Mouse (Mus musculus) midbrain, embryonic 13.5 days (tissue): ENCODE data around the gene Tmem171. TPM values are rescaled to one million over a fixed set of nuclear protein-coding genes. Genes with fewer than 3 reads are reported as not detected.
A peak's percentile ranks its signal among the peaks of the same experiment; 100 is the strongest.

Experiments used
- ATAC-seq: fragments of 200-750 bp; cut with Nextera tagmentation; 2 replicates; pipeline ENCODE4 v1.8.0; 2017; ENCODE audit warnings: mild to moderate bottlenecking, moderate TSS enrichment, moderate library complexity
- H3K27ac ChIP-seq: fragments of 300-500 bp; sonication (generic); 2 replicates; pipeline ENCODE4 v1.5.1; 2015; ENCODE audit warnings: inconsistent platforms, mild to moderate bottlenecking, moderate library complexity
- H3K27me3 ChIP-seq: fragments of 300-500 bp; sonication (generic); 2 replicates; pipeline ENCODE4 v1.6.1; 2015; ENCODE audit warnings: mild to moderate bottlenecking, inconsistent platforms
- H3K36me3 ChIP-seq: fragments of 300-500 bp; sonication (generic); 2 replicates; pipeline ENCODE4 v1.6.1; 2015; ENCODE audit warnings: mild to moderate bottlenecking, inconsistent platforms
- H3K4me1 ChIP-seq: fragments of 300-500 bp; sonication (generic); replicated peaks from 2 replicates; pipeline ENCODE4 v1.6.1; 2015; ENCODE audit warnings: inconsistent platforms
- H3K4me2 ChIP-seq: fragments of 300-500 bp; sonication (generic); replicated peaks from 2 replicates; pipeline ENCODE4 v1.6.1; 2015; ENCODE audit warnings: moderate library complexity, mild to moderate bottlenecking, inconsistent platforms
- H3K4me3 ChIP-seq: fragments of 300-500 bp; sonication (generic); replicated peaks from 2 replicates; pipeline ENCODE4 v1.5.1; 2015; ENCODE audit warnings: mild to moderate bottlenecking, inconsistent platforms
- H3K9ac ChIP-seq: fragments of 300-500 bp; sonication (generic); replicated peaks from 2 replicates; pipeline ENCODE4 v1.6.1; 2015; ENCODE audit warnings: mild to moderate bottlenecking, inconsistent platforms
- H3K9me3 ChIP-seq: fragments of 300-500 bp; sonication (generic); 2 replicates; pipeline ENCODE4 v1.6.1; 2016; ENCODE audit warnings: mild to moderate bottlenecking, inconsistent platforms
- WGBS: fragments of 180-500 bp; shearing (Covaris S2); methylation state at CpG from one replicate; pipeline ENCODE4 v1.1.7; 2015; 5-methylcytosine and 5-hydroxymethylcytosine counted together
- polyA plus RNA-seq: library from polyadenylated mRNA; unstranded; fragments of >200 nt; fragmentation: Nextera tagmentation; extraction: Ambion mirVana; gene quantifications from 2 replicates; pipeline ENCODE4 v1.2.1, GENCODE M21; 2015

The Tmem171 gene
- polyA plus RNA-seq, 1 experiment from 2014 or later, result not detected

DNA sequence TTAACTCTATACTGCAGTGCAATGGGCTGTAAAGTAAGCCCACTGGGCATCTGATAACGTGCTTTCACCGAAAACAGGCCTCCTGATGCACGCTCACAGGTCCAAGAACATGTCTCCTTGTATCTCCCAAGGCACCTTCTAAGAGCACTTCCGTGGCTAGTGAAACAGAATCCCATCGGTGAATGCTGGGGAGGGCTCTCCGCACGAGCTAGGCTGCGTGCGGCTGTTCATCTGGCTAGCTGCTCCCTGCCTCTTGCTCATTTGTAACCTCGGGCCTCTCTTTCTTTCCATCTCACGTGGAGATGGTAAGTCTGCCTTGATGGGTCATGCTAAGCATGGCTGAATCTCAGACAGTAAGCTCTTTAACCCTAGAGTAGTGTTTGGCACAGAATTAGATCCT is 3.7 kb downstream of the Tmem171 start:
- no peak overlapping the region for H3K4me2 ChIP-seq
- H3K27me3 ChIP-seq, result peaks cover 29% of the 10 kb centered on the region
- no peak overlapping the region for H3K27ac ChIP-seq
- H3K4me3 ChIP-seq, result no peak overlapping the region
- H3K9ac ChIP-seq, result no peak overlapping the region
- H3K4me1 ChIP-seq, result peaks cover 18% of the 10 kb centered on the region
- 87% methylated on average over 11 of the region's 11 CpGs for WGBS
- no peaks in the 10 kb centered on the region for H3K36me3 ChIP-seq
- no peak for ATAC-seq
- no peaks in the 10 kb centered on the region for H3K9me3 ChIP-seq

DNA sequence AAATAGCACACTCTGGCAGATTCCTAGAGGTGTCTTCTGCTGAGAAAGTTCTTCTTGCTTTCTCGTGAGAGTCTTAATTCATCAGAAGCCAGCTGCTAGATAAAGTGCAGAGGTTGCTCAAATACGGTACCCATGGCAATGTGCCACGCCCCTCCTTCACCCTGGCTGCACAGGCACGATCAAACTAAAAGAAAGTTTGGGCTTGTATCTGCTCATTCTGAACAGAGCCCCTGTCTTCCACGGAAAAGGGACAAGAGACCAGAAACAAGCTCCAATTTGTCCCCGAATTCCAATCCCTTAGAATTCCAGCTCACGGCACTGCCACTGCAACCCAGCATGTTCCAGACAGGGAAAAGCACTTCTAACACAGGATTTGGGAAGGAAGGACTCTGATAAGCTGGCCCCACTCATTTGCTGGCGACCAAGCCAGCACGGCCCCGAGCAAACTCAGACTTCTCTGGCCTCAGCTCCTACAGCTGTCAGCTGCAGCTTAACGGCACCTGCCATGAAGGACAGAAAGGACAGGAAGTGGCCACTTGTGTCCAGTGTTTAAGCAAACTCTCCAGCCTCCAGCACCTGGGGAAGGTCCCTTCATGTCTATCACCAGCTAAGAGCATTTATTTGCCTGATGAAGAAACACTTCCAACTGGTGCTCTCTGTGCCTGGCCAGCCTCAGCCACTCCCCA is 4.9 kb downstream of the Tmem171 start:
- peaks cover 17% of the 10 kb centered on the region for H3K27me3 ChIP-seq
- H3K9me3 ChIP-seq, result no peaks in the 10 kb centered on the region
- no peak overlapping the region for H3K9ac ChIP-seq
- ATAC-seq, result no peak
- peaks cover 12% of the 10 kb centered on the region for H3K4me1 ChIP-seq
- WGBS, result 71% methylated on average over 11 of the region's 11 CpGs
- no peaks in the 10 kb centered on the region for H3K36me3 ChIP-seq
- no peak overlapping the region for H3K27ac ChIP-seq
- H3K4me2 ChIP-seq, result no peak overlapping the region
- no peak overlapping the region for H3K4me3 ChIP-seq

DNA sequence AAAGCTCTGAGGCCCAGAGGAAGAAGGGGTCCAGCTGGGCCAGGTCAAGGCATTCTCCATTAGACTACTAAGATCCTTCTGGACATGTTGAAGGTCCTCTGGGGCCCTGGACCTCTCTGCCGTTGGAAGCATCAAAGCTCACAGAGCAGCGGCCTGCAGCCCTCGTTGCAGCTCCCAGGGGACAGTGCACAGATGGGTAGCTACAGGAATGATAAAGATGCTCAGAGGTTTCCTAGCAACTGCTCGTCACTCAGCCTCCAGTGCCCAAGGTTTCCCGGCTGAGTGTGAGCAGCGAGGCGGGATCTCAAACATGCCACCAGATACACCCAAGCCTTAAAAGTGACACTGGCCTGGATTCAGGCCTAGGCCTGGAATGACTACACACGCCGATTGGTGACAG is 6.7 kb downstream of the Tmem171 start:
- no peaks in the 10 kb centered on the region for H3K36me3 ChIP-seq
- 44% methylated on average over 9 of the region's 9 CpGs for WGBS
- no peaks in the 10 kb centered on the region for H3K9me3 ChIP-seq
- no peaks in the 10 kb centered on the region for H3K27me3 ChIP-seq
- H3K4me1 ChIP-seq, result peaks cover 10% of the 10 kb centered on the region
- no peak overlapping the region for H3K4me3 ChIP-seq
- no peak overlapping the region for H3K4me2 ChIP-seq
- H3K9ac ChIP-seq, result no peak overlapping the region
- H3K27ac ChIP-seq, result no peak overlapping the region
- peak; percentile 72 for ATAC-seq

DNA sequence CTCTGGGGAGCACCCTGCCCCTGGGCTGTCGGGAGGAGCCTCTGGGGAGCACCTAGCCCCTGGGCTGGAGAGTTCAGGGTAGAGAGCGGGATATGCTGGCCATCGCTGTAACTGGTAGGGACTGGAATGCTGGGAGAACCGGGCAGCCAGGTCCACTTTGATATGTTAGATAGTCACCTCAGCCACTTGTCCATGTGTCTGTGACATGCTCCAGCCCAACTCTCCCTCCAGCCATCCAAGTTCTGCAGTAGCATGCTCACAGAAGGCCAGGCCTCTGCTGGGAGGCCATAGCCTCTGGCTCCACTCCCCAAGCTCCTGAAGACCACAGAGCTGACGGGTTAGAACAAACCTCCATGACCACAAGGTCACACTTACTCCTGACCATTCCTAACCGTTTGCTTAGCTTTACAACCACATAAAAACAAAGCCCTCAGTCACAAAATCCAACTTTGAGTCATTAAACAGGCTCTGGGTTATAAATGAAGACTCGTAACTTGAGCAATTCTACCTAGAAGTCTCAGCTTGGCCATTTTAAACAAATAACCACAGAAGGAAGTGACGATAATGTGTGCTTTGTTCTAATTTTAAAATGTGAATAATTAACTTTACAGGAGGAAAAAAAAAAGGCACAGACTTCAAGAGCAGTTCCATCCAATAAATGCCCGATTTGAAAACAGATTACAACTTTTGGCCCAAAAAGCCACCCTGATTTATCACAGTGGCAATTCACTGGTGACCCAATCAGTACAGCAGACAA is 10.3 kb downstream of the Tmem171 start:
- no peak overlapping the region for H3K4me2 ChIP-seq
- no peaks in the 10 kb centered on the region for H3K9me3 ChIP-seq
- no peak overlapping the region for H3K9ac ChIP-seq
- ATAC-seq, result no peak
- WGBS, result 86% methylated on average over 9 of the region's 9 CpGs
- H3K4me3 ChIP-seq, result no peak overlapping the region
- H3K27me3 ChIP-seq, result no peaks in the 10 kb centered on the region
- no peaks in the 10 kb centered on the region for H3K36me3 ChIP-seq
- H3K4me1 ChIP-seq, result peaks cover 10% of the 10 kb centered on the region
- no peak overlapping the region for H3K27ac ChIP-seq

DNA sequence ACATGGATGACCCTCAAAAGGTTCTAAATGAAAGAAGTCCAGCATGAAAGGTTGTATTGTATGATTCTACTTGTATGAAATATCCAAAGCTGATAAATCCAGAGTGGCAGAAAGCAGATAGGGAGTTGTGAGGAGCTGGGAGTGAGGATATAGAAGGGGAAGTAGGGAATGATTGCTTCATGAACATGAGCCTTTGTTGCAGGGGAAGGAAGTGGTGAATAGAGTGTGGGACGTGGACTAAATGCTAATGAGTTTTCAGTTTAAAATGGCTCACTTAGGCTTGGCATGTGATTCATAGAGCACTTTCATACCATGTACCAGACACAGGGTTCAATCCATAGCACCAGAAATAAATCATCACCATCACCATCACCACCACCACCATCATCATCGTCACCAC is 11.2 kb downstream of the Tmem171 start:
- ATAC-seq, result no peak

DNA sequence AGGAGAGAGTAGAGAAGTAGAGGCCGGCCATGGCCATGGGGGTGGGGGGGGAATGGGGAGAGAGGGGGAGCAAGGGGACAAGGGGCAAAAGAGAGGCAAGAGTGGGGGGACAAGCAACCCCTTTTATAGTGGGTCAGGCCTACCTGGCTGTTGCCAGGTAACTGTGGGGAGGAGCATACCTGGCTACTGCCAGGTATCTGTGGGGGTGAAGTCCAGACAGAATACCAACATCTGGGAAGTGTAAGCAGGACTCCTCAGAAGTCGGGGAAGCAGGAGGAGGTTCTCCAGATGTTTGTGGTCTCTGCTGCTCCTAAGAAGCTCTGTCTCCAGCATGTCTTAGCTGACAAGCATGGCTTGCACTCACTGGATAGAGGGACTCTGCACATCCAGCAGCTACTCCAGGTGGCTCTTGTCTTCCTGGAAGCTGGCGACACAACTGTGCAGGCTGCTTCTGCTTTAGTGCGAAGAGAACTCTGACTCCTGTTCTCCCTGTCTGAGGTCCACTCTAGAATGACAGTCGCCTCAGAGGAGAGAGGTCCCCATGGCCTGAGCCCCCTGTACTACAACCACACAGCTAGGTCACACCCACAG is 14.1 kb downstream of the Tmem171 start:
- 93% methylated on average over 5 of the region's 5 CpGs for WGBS
- Histone ChIP-seq H3K9me3 (no peaks in the 10 kb centered on the region), H3K9ac (no peak overlapping the region), H3K4me3 (no peak overlapping the region), H3K4me1 (no peaks in the 10 kb centered on the region), H3K27me3 (no peaks in the 10 kb centered on the region), H3K36me3 (no peaks in the 10 kb centered on the region), H3K4me2 (no peak overlapping the region), H3K27ac (no peak overlapping the region)
- no peak for ATAC-seq

More for the DNA sequence above, 11.2 kb downstream of the Tmem171 start:
- Histone ChIP-seq H3K36me3 (no peaks in the 10 kb centered on the region), H3K4me3 (no peak overlapping the region), H3K4me1 (peaks cover 10% of the 10 kb centered on the region), H3K9ac (no peak overlapping the region), H3K27me3 (no peaks in the 10 kb centered on the region), H3K4me2 (no peak overlapping the region), H3K9me3 (no peaks in the 10 kb centered on the region), H3K27ac (no peak overlapping the region)
- 84% methylated on average over 2 of the region's 2 CpGs for WGBS

DNA sequence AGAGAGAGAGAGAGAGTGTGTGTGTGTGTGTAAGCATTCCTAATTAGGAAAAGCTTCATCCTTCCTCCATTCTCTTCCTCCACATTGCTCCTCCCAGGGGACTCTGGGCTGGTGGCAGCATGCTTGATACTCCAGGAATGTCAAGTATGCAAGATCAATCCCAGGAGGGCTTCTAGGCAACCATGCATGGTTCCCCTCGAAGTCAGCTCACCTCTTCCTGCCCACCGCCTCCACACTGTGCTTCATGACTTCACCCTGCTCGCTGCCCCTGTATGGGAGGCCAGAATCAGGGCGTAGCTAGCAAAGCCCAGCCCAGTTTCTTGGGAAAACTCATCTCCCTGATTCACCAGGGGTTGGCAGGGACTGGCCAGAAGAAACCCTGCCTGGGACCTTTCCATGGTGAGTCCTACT is 15.0 kb downstream of the Tmem171 start:
- Histone ChIP-seq H3K9ac (no peak overlapping the region), H3K4me2 (no peak overlapping the region), H3K9me3 (no peaks in the 10 kb centered on the region), H3K27ac (no peak overlapping the region), H3K4me3 (no peak overlapping the region), H3K4me1 (no peaks in the 10 kb centered on the region), H3K27me3 (no peaks in the 10 kb centered on the region), H3K36me3 (no peaks in the 10 kb centered on the region)
- WGBS, result 65% methylated on average over 4 of the region's 4 CpGs
- no peak for ATAC-seq

DNA sequence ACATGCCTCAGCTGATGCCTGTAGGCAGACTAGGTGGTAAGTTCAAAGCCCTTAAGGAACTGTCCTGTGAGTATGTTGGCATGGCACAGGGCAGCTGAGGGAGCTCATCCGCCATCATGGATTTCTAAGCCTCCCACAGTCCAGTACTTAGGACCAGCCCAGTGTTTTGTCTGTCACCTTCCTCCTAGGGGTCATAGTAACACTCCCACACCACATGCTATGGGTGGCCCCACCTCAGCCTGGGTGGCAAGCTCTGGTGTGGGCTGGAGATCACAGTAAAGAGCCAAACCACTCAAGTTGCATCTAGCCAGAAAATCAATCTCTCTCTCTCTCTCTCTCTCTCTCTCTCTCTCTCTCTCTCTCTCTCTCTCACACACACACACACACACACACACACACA is 15.4 kb downstream of the Tmem171 start:
- Histone ChIP-seq H3K9me3 (no peaks in the 10 kb centered on the region), H3K27me3 (no peaks in the 10 kb centered on the region), H3K36me3 (no peaks in the 10 kb centered on the region), H3K4me3 (no peak overlapping the region), H3K4me1 (no peaks in the 10 kb centered on the region), H3K9ac (no peak overlapping the region), H3K27ac (no peak overlapping the region), H3K4me2 (no peak overlapping the region)
- no peak for ATAC-seq
- 100% methylated on average over 1 of the region's 1 CpGs for WGBS

DNA sequence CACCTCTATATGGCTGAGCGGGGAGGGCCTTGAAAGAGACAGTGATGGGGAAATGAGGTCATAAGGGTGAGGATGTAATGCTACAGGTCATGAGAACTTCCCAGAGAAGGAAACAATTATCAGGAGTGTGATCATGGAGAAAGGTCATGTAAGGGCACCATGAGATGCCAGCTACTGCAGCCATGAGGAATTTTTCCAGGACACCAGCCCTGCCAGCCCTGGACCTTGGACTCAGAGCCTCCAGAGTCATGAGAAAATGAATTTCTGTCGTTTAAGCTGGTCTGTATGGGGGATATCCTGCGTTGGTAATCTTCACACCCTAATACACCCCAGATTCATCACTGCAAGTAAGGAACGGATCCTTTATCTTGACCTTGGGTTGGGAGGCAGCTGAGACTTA is 20.7 kb downstream of the Tmem171 start:
- Histone ChIP-seq H3K27me3 (no peaks in the 10 kb centered on the region), H3K36me3 (no peaks in the 10 kb centered on the region), H3K4me1 (no peaks in the 10 kb centered on the region), H3K9me3 (no peaks in the 10 kb centered on the region), H3K27ac (no peak overlapping the region), H3K4me2 (no peak overlapping the region), H3K4me3 (no peak overlapping the region), H3K9ac (no peak overlapping the region)
- 85% methylated on average over 4 of the region's 4 CpGs for WGBS
- no peak for ATAC-seq

DNA sequence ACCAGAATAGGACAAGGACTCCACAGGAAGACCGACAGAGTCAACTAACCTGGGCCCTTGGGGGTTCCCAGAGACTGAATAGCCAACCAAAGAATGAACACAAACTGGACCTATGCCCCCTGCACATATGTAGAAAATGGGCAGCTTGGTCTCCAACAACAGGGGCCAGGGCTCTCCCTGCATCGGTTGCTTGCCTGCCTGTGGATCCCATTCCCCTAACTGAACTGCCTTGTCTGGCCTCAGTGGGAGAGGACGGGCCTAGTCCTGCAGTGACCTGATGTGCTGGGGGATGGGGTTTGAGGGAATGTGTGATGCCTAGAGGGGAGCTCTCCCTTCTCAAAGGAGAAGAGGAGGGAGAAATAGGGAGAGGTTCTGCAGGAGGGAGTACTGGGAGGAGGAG is 25.3 kb downstream of the Tmem171 start:
- Histone ChIP-seq H3K27ac (no peak overlapping the region), H3K27me3 (no peaks in the 10 kb centered on the region), H3K4me1 (no peaks in the 10 kb centered on the region), H3K9me3 (no peaks in the 10 kb centered on the region), H3K4me2 (no peak overlapping the region), H3K36me3 (no peaks in the 10 kb centered on the region), H3K9ac (no peak overlapping the region), H3K4me3 (no peak overlapping the region)
- WGBS, result 54% methylated on average over 3 of the region's 3 CpGs
- ATAC-seq, result no peak

DNA sequence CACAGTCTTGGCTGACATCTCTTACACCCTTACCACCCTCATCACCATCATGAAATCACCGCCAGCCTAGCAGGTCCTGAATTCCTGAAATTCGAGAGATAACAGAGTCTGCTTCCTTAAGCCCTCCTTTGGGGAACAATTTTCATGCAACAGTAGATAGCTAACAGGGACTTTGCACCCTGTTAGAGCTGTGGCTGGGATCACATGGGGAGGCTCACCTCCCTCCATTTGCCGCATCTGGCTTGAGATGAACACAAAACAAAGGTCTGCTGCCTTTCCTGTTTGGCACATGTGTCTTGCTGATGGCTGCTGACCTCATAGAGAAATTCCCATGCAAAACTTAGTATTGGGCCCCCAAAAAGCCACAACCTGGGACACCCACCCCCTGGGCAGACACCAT is 27.3 kb downstream of the Tmem171 start:
- no peaks in the 10 kb centered on the region for H3K4me1 ChIP-seq
- no peak overlapping the region for H3K27ac ChIP-seq
- H3K27me3 ChIP-seq, result no peaks in the 10 kb centered on the region
- no peak overlapping the region for H3K4me3 ChIP-seq
- 87% methylated on average over 3 of the region's 3 CpGs for WGBS
- no peak overlapping the region for H3K9ac ChIP-seq
- no peak for ATAC-seq
- H3K36me3 ChIP-seq, result no peaks in the 10 kb centered on the region
- no peak overlapping the region for H3K4me2 ChIP-seq
- peaks cover 4% of the 10 kb centered on the region; the same call in 1 of the 2 replicates for H3K9me3 ChIP-seq

DNA sequence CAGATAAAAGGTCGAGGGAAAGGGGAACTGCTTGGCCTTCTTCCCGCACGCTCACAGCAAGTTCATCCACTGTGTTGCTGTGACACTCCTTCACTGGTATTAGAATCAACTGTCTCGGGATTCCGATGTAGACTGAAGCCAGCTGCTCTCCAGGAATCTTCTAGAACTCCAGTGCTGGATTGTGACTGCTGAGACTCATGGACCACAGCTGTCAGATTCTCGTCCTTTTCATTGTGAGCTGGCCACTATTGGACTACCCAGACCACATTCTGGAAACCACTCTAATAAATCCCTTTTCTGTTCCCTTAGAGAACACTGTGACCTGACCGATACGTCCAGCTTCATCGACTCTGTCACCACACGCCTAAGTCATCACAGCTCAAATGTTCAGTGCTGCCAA is 29.4 kb downstream of the Tmem171 start:
- Histone ChIP-seq H3K4me1 (no peaks in the 10 kb centered on the region), H3K9me3 (peaks cover 5% of the 10 kb centered on the region; the same call in 1 of the 2 replicates), H3K27ac (no peak overlapping the region), H3K27me3 (no peaks in the 10 kb centered on the region), H3K36me3 (no peaks in the 10 kb centered on the region), H3K9ac (no peak overlapping the region), H3K4me3 (no peak overlapping the region), H3K4me2 (no peak overlapping the region)
- no peak for ATAC-seq
- WGBS, result 89% methylated on average over 10 of the region's 10 CpGs
